Mouse (Mus musculus) T-helper 2 cell (primary cell): ENCODE data around the gene Nrf1.

ENCODE experiments used
- in situ Hi-C: fragments of 300-600 bp; cut with MboI, MseI; formaldehyde crosslinking; loops from one replicate; pipeline ENCODE4 v1.15.1; 2025; ENCODE audit warnings: high pct_unique_total_duplicates

Gene Nrf1

DNA sequence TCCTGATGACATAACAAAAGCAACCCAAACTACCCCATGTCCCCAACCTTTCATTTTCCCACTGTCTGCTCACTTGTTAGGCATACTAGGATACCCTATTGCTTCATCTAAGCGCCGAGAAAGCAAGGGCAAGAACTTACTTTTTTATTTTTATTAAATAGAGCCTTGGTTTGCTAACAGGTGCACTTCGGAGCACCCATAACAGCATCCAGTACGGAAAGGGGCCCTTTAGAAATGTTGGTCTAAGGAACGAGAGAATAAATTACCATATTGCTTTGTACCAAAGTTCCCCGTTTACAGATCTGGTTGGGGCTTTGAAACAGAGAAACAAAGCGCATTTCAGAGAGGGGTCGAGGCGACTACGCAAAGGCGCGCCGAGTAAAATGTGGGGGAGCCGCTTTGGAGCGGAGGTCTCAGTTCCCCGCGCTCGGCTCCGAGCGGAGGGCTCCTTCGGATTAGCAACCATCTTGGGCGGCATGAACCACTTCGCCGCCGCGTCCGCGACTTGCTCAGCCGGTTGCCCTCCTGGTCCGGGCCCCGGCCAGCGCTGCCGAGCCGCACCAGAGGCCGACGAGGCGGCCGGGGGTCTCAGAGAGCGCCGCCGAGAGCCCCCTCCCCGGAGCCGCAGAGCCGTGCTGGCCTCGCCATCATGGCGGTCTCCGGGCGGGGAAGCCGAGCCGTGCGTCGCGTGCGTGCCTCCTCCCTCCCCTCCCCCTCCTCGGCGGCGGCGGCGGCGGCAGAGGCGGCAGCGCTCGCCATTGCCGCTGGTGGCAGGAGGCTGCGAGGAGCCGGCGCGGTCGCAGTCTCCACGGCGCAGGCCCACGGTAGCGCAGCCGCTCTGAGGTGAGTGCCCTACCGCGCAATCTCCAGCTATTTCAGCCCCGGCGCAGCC, at the start of gene Nrf1:
Nrf1 (plus strand) TSS at position 718 of the 892 bp plus-strand sequence.
- in situ Hi-C loops: no loop called here

GRCm38 (mm10) chr6:29998140-29998539, 49.6 kb upstream of the Nrf1 start:
- in situ Hi-C loops: no loop called here

DNA sequence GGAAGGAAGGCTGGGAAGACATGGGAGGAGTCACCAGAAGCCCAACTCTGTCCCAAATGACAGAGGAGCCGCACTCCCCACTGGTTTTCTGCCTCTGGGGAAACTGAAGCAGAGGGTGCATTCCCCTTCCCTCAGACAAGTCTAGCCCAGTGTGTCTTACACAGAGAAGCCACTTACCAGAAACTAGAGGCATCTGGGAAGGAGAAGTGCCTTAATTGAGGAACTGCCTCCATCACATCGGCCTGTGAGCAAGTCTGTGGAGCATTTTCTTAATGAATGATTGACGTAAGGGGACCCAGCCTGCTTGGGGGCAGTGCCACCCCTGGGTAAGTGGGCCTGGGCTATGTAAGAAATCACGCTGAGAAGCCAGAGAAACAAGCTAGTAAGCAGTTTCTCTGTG, 49.0 kb upstream of the Nrf1 start:
- in situ Hi-C loops: no loop called here

DNA sequence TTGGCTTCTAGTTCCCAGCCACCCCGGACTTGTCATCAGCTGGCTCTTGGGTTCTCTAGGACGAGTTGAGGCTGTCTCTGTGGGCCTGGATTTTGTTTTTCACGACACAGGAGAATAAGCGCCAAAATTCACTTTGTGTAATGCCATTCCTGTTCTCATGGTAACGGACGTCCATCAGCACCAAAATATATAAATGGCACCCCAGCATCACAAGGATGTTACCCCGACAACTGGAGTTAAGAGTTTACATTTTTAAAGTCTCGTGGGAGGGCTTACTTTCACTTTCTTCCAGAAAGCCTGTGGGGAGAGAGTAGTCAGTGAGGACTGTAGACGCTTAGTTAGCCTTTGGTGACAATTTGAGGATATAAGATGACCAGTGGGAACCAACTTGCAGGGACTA, 45.2 kb upstream of the Nrf1 start:
- in situ Hi-C loops: loop anchor here (10.0 kb wide), 1 partner anchor 202 kb away; no protein-coding TSS in a partner anchor

- in situ Hi-C loops: loop anchor here (10.0 kb wide), 1 partner anchor 199 kb away; no protein-coding TSS in a partner anchor
Observed at GRCm38 (mm10) chr6:30005851-30006250, 41.9 kb upstream of the Nrf1 start.

- in situ Hi-C loops: loop anchor here (10.0 kb wide), 1 partner anchor 196 kb away; no protein-coding TSS in a partner anchor
Observed at GRCm38 (mm10) chr6:30009204-30009603, 38.6 kb upstream of the Nrf1 start.

DNA sequence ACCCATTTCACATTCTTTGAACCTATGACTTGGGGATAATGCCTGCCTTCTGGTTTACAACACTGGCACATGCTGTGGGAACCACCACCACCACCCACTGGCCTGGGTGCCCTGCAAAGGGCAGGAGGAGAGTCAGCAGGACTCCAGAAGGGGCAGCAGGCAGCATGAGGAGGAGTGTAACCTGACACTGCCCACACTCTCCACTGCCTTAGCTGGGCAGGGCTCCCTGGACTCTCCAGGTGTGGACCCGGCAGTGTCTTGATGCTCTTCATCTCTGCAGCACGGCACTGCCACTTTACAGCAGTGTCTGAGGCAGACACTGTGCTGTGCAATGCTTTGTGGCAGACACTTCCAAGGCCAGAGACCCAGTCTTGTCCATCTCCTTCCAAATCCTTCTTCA, 34.3 kb upstream of the Nrf1 start:
- in situ Hi-C loops: no loop called here

DNA sequence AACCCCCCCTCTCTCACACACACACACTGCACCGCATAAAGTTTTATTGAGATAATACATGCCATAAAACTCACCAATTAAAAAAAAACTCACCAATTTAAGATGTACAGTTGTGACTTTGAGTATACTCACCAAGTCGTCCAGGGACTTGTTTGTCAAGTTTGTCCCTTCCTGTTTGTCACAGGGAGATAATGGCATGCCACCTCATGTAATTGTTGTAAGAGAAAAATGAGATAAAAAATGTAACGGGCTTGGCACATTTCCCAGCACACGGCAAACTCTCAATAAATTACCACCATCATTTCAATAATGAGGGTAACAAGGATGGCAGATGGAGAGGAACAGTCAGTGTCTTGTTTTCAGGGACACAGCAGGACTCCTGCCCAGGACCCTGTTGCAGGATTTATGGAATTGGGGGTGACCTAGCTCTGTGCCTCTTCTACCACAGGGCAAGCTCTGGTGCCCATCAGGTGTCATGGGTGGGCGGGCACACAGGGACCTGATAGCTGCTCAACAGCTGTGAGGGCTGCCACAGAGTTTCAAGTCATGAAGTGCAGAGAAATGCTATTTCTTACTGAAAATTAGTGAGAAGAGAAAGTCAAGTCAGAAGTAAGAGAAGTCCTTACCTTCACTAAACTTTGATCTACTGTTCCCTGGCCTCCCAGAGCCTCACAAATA, 33.5 kb upstream of the Nrf1 start:
- in situ Hi-C loops: no loop called here

DNA sequence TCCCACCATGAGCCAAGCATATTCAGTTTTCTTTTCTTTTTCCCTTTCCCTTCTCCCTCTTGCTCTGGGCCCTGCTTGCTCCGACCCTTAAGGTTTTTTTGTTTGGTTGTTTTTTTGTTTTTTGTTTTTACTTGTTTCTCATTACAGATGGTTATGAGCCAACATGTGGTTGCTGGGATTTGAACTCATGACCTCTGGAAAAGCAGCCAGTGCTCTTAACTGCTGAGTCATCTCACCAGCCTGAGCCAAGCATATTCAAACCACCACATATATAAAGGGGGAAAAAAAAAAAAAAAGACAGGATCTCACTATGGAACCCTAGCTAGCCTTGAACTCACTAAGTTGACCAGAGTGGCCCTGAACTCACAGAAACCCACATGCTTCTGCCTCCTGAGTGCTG, 26.5 kb upstream of the Nrf1 start:
- in situ Hi-C loops: no loop called here

- in situ Hi-C loops: no loop called here
Observed at GRCm38 (mm10) chr6:30021656-30022055, 26.1 kb upstream of the Nrf1 start.

DNA sequence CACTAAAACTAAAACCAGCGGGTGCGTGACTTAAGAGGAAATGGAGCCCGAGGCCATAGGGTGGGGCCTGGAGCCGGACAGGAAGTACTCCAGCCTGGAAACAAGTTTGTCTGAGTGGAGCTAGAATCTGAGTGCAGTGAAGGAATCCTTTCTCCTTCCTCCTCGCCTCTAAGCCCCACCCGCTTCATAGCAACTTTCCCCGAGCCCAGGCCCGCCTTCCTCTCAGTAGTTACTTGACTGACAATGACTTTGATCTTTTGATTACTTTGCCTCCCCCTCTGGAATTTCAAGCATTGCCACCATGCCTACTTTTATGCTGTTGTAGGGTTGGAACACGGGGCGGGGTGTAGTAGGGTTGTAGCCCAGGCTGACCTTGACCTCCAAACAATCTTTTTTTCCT, 21.0 kb upstream of the Nrf1 start:
- in situ Hi-C loops: no loop called here

DNA sequence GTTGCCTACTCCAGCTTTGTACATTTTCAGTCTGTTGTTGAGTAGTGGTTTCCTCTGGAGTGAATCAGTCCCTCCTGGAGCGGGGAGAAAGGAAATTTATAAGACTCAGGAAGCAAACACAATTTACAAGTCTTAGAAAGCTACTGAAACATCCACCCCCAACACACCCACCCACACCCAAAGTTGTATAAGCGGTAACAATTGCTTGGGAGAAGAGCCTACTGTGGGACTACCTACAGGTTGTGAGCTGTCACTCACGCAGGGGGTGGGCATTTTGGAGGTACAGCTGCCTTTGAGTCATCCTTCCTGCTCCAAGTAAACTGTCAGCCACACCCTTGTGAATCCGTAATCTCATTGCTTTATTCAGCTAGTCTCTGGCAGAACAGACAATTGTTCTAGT, 19.4 kb upstream of the Nrf1 start:
- in situ Hi-C loops: no loop called here

DNA sequence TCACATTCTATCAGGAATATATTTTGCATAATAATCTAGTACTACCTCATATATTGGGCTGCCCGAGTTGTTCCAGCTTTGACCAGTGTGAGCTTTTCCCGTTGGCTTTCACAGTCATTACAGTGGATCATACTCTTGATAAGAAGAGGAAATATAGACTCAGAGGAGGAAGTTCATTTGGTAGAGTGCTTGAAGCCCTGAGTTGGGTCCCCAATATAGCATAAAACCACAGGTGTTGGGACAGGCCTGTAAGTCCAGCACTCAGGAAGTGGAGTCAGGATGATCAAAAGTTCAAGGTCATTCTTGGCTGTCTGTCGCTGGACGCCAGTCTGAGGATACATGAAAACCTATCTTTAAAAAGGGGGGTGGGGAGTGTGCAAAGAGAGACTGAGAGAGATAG, 12.7 kb upstream of the Nrf1 start:
- in situ Hi-C loops: no loop called here

GRCm38 (mm10) chr6:30041498-30041897, 6.3 kb upstream of the Nrf1 start:
- in situ Hi-C loops: no loop called here

- in situ Hi-C loops: no loop called here
Observed at GRCm38 (mm10) chr6:30042483-30042882, 5.3 kb upstream of the Nrf1 start.

- in situ Hi-C loops: no loop called here
Observed at GRCm38 (mm10) chr6:30048163-30048500, 344 bp downstream of the Nrf1 start.

- in situ Hi-C loops: no loop called here
Observed at GRCm38 (mm10) chr6:30048501-30049353, 939 bp downstream of the Nrf1 start.

DNA sequence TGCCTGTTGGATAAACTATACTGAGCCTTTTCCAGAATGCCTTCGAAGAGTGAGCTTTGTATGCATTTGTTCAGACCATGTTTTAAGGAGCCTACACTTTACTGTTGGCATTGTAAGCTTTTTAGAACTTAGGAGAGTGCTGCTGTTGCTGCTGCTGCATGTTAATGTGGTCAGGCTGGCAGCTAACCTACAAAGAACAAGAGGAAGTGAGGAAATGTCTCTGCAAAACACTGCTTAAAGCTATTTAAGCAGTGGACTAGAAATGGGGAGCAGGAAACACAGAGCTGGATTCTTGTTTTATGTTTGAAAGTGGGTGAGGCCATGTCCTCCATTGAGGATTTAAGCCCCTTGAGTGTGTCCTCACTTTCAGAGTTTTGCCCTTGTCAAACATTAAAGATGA, 5.3 kb downstream of the Nrf1 start:
- in situ Hi-C loops: no loop called here

- in situ Hi-C loops: loop anchor here (10.0 kb wide), 1 partner anchor 1152 kb away; no protein-coding TSS in a partner anchor
Observed at GRCm38 (mm10) chr6:30062544-30062943, 14.8 kb downstream of the Nrf1 start.

DNA sequence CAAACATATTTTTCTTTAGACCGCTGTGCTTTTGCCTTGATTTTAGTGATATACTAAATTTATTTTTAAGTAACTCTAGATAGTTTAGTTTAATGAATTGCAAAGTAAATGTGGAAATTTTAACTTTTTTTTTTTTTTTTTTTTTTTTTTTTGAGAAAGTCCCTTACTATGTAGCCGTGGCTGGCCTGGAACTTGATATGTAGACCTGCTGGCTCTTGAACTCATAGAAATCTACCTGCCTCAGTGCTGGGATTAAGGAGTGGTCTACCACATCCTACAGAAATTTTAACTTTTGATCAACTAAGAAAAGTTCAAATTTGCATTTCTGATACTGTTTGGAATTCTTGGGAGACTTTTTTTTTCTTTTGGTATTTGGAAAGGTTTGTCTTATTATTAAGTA, 17.6 kb downstream of the Nrf1 start:
- in situ Hi-C loops: loop anchor here (10.0 kb wide), 1 partner anchor 1149 kb away; no protein-coding TSS in a partner anchor

DNA sequence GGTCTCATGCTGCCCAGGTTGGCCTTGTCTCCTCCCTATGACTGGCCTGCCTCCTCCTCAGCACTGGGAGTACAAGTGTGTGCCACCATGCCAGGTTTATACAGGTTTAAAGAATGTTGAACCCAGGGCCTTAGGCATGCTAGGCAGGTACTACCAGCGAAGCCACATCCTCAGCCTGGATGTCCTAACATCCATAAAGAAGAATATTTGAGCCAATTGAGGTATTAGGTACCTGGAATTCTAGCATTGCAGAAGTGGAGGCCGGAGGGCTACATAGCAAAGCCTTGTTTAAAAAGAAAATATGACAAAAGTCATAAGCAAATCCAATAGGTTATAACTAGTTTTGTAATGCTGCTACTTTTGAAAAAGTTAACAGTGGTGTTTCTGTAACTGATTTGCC, 19.0 kb downstream of the Nrf1 start:
- in situ Hi-C loops: loop anchor here (10.0 kb wide), 1 partner anchor 1148 kb away; no protein-coding TSS in a partner anchor

DNA sequence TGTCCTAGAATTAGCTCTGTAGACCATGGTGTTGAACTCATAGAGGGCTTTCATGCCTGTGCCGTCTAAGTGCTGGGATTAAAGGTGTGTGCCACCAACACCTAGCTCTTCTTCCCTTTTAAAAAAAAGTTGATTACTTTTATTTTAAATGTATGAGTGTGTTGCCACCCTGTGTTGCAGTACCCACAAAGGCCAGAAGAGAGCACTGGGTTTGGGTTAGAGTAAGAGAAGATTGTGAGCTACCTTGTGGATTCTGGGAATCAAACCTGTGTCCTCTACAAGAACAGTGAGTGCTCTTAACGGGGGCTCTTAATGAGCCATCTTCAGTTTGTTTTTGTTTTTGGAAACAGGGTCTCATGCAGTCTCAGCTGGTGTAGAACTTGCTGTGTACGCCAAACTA, 24.7 kb downstream of the Nrf1 start:
- in situ Hi-C loops: no loop called here
